Mouse (Mus musculus): ENCODE measurements around the gene Cers3.

- TF ChIP-seq POLR2A (IDR thresholded peaks at IDR 0.05; ENCODE audit: insufficient read depth, low read depth, low read length) (no peak), CTCF (IDR thresholded peaks at IDR 0.05; ENCODE audit: insufficient read depth, low read depth, low read length) (no peak)
These were observed 115.2 kb downstream of the Cers3 start for GRCm38 (mm10) chr7:66858247-66859075.
